Mouse (Mus musculus) brain, embryonic 18.5 days (tissue): ENCODE data around the gene Rnf135.
A peak's percentile ranks its signal among the peaks of the same experiment; 100 is the strongest.
"Not testable (repeated sequence)": the region's sequence is repeated elsewhere in the genome, so short reads cannot be mapped to it uniquely, and the experiment has no call there.

Experiments used
- DNase-seq: peaks from one replicate; pipeline ENCODE4 v3.0.0-alpha.2; 2012; ENCODE audit warnings: low read depth, low spot score

Rnf135 gene

DNA sequence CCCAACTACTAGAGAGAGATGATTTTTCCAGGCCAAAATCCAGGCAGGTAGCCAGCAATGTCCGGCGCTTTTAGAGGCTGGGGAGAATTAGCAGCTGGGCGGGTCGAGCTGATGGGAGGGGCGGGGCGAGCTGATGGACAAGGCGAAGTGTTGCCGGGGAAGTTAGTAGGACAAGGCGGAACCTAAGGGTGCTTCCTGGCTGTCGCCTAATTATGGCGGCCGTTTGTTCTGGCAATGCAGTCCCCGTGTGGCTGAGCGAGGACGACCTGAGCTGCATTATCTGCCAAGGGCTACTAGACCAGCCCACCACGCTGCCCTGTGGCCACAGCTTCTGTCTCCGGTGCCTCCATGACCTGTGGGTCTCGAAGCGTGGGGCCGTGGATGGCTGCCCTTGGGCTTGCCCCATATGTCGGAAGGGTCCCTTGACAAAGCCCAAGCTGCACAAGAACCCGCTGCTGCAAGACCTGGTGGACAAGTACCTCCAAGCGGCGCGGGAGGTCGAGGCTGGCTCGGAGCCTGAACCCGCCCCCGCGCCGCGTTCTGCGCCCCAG lies at the start of gene Rnf135:
Rnf135 (plus strand) TSS at position 147 of the 551 bp plus-strand sequence.
- DNase-seq, result peak; percentile 32

DNA sequence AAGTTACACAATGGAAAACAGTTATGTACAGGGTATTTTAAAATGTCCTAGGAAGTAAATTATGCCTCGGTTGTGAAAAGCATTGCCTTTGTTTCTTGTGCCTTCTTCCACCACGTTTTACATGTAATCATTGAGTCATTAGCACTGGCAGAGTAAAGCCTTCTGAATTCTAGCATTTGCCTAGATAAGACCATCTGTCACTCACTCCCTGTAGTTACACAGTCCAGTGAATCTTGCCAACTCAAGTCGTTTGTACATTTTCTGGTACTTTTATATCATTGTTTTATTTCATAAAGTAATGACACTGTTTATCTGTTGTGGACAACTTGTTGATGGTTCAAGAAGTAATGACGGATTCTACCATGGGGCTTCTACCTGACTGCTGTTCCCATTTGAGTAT lies 48.9 kb upstream of the Rnf135 start:
- DNase-seq, result no peak

DNA sequence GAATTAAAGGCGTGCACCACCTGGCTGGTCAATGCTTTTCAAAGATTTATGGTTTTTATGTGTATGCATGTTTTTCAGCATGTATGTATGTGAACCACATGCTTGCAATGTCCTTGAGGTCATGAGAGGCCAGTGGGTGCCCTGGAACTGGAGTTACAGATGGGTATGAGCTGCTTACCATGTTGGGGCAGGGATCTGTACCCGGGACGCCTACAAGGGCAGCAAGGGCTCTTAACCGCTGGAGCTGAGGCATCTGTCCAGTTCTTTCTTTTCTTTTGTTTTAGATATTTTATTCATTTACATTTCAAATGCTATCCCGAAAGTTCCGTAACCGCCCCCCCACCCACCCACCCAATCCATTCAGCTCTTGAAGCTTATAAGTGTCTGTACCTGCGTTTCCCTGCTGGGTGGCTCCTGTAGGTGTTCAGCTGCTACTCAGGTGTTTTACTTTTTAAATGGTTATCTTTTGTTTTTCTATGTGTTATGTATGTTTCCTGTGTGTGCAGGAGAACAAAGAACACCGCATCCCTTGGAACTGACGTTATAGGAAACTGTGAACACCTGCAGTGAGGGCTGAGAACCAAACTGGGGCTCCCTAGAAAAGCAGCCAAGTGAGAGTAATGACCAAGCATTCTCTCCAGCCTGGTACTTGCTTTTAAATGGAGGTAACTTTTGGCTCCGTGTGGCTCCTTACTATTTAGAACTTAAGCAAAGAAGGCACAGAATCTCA lies 47.5 kb upstream of the Rnf135 start:
- no peak for DNase-seq

DNA sequence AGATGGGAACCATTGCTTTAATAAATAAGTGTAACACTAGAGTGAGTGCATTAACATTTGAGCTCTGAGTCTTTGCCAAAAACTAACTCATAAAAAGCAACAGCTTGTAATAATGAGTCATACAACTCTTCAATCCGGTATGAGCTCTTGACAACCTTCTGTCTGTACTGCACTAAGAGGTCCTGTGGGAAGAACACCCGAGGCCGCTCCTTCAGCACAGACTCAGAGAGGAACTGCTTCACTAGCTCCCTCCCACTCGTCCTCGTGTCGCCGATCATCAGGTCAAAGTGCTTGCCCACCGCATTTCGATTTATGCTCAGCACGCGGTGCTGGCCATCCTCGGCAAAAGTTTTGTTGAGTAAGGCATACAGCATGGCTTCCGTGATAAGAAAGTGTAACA lies 46.9 kb upstream of the Rnf135 start:
- DNase-seq, result no peak

GRCm38 (mm10) chr11:80137773-80138172 lies 45.9 kb upstream of the Rnf135 start:
- no peak for DNase-seq

GRCm38 (mm10) chr11:80141825-80142521 lies 41.7 kb upstream of the Rnf135 start, which contains the start of gene Tefm:
Gene Tefm (minus strand): TSS chr11:80142175.
- DNase-seq, result peak; percentile 77

GRCm38 (mm10) chr11:80142872-80143271 lies 40.8 kb upstream of the Rnf135 start:
- no peak for DNase-seq

DNA sequence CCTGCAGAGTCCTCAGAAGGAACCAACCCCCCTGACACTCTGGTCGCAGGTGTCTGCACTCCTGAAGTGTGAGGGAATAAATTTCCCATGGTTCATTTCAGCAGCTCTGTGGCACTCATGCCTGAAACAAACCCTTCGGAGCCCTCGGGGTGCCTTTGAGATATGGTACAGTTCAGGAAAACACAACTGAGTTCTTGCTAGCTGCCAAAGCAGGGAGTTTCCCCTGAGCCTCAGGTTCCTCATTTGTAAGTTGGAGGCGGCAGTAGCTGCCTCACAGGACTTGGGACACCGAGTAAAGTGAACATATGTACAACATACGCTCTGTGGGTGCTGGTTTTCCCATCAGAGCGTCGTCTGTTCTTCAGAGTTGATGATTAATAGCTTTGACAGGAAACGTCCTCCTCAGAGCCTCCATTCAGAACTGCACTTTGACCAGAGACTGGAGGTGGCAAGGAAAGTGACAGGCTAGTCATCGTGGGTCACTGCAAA lies 37.8 kb upstream of the Rnf135 start:
- DNase-seq, result no peak

- no peak for DNase-seq
Measured at GRCm38 (mm10) chr11:80147748-80148147, 35.9 kb upstream of the Rnf135 start.

DNA sequence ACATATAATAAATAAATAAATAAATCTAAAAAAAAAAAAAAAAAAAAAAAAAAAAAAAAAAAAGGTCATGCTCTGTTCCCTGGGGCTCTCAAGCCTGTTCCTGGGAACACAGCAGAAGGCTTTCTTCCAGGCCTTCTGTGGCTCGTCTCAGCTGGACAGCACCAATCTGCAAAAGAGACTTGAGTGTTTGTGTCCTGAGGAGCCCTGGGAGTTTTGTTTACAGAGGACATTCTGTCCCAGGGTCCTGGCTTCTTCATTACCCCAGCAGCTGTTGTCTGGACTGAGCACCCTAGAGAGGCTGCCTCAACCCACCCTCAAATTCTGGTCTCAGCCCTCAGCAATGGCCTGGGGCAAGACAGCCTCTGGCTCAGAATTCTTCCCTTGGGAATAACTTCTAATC lies 35.3 kb upstream of the Rnf135 start:
- no peak for DNase-seq

DNA sequence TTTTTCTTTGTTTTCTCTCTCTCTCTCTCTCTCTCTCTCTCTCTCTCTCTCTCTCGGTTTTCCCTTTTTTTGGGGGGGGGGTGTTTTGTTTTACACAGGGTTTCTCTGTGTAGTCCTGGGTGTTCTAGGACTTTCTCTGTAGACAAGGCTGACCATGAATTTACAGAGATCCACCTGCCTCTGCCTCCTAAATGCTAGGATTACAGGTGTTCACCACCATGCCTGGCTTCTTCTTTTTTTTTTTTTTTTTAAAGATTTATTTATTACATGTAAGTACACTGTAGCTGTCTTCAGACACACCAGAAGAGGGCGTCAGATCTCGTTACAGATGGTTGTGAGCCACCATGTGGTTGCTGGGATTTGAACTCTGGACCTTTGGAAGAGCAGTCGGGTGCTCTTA lies 34.7 kb upstream of the Rnf135 start:
- not testable (repeated sequence) for DNase-seq

DNA sequence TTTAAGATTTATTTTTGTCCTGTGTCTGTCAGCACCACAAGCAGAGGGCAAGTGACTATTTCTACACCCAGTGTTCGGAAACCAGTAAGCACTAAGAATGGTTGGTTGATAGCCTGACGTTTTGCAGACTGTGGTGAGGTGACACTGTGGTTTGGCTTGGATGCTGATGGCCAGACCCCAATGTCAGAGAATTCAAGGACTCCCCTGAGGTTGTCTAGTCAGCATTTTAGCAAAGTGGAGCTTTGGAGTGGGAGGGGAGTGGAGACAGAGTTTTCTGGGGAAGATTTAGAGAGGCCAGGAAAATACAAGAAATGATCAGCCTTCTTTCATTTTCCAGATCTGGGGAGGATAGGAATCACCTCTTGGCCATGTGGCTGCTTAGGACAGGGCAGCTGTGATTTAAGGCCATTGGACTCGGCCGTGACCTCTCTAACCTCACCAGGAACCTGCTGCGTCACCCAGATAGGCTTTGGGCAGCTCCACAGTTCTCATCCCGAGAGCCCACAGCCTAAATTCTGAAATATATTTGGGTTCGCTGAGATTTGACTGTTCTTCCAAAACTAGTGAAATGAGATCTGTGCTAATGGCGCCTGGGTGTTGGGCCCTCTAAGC lies 34.1 kb upstream of the Rnf135 start:
- DNase-seq, result no peak

- no peak for DNase-seq
Measured at GRCm38 (mm10) chr11:80150566-80150965, 33.1 kb upstream of the Rnf135 start.

- no peak for DNase-seq
Measured at GRCm38 (mm10) chr11:80151541-80151940, 32.1 kb upstream of the Rnf135 start.

DNA sequence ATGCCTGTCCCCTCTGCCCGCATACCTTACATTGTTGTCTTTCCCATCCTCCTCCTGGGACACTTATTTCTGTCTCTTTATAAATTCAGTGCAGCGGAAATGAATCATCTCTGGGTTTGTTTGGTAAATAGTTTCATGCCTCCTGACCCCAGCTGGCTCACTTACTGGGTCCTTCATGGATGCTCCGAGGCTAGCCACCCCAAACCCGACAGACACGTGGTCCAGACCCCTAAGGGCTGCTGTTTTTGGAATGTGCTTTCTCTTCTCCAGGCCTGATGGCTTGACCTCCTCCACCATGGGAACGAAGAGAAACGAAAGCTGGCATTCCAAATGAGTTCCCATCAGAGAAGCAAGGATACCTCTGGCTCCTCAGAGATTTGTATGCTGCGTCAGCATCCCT lies 31.3 kb upstream of the Rnf135 start:
- DNase-seq, result no peak

GRCm38 (mm10) chr11:80153857-80154495 lies 29.7 kb upstream of the Rnf135 start, which contains the start of gene Adap2:
Gene Adap2 (plus strand): TSS chr11:80154105.
- no peak for DNase-seq

DNA sequence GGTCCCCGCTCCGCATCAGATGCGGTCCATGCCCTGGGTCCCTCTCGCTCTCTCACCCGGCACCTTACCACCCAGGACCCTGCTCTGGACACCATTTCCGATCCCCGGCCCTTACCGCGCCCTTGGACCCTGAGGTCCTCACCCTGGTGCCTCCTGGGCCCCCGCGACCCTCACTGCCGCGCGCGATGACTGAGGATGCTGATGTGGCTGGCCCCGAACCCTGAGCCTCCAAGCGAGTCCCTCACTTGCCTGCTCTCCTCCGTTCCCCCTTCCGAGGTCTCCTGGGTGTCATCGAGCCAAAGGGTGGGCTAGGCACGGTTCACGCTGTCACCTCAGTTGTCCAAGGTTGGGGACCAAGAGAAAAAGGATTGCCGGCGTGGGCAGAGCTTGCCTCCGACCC lies 29.1 kb upstream of the Rnf135 start:
- DNase-seq, result no peak

- DNase-seq, result no peak
Measured at GRCm38 (mm10) chr11:80155541-80155940, 28.1 kb upstream of the Rnf135 start.

DNA sequence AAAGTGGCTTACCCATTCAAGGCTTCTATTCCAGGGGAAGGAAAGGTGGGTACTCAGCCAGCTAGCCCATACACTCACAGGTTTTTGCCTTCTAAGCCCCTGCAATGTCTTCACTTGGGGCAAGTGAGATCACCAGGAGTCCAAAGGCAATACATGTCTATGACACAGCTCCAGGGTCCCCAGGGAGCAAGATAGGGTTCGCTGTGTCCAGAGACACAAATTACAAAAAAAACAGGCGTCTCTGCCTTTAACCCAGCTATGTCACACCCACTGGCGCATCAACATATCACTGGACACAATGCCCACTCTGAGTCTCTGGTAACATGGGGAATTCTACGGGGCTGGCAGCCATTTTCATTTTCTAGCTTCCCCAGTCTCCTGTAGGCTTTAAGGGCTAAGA lies 27.7 kb upstream of the Rnf135 start:
- DNase-seq, result no peak

DNA sequence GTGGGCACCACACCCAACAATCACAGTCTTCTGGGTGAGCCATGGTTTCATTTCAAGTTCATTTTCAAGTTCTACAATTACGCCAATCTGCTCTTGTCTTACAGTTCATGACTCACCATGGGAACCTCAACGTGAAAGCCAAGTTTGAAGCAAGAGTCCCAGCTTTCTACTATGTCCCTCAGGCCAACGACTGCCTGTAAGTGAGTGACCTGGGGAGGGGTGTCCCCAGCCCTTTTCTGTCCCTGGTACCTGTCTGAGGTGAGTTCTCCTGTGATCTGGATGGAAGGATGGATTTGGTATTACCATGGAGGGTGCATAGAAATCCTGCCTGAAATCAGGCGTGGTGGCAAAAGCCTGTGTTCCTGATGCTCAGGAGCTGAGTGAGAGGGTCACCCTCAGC lies 26.8 kb upstream of the Rnf135 start:
- DNase-seq, result no peak

GRCm38 (mm10) chr11:80159018-80159417 lies 24.6 kb upstream of the Rnf135 start:
- DNase-seq, result no peak

DNA sequence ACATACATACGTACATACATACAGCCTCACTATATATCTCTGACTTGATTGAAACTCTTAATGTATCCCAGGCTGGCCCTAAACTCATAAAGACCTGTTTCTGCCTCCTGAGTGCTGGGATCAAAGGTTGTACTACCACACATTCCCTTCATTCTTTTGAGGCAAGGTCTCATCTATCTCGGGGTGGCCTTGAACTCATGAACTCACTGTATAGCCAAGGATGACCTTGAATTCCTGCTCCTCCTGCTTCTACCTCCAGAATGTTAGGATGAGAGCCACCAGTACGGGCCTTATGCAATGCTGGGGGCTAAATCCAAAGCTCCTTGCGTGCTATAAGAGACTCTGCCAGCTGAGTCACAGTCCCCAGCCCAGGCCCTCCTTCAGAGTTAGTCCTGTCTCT lies 22.6 kb upstream of the Rnf135 start:
- no peak for DNase-seq
